Mouse (Mus musculus): ENCODE measurements around the gene Atp10a.

GRCm38 (mm10) chr7:58736841-58737547, 81.0 kb downstream of the Atp10a start:
- TF ChIP-seq CHD2 (IDR thresholded peaks at IDR 0.05; ENCODE audit: low read depth, low read length) (no peak), ZC3H11A (IDR thresholded peaks at IDR 0.05; ENCODE audit: borderline replicate concordance, low read depth, low read length) (no peak)

Data from ES-E14 (cell line).